Mouse (Mus musculus): Measurements from ENCODE around the gene Gm7980. TPM values are rescaled to one million over a fixed set of nuclear protein-coding genes. Genes with fewer than 3 reads are reported as not detected.
"Not testable (repeated sequence)": the region's sequence is repeated elsewhere in the genome, so short reads cannot be mapped to it uniquely, and the experiment has no call there.

Gm7980 gene
- total RNA-seq (2021) = not detected in 2 replicates
- long read RNA-seq, experiment 1 = 0 reads
- long read RNA-seq, experiment 2 = 0 reads

DNA sequence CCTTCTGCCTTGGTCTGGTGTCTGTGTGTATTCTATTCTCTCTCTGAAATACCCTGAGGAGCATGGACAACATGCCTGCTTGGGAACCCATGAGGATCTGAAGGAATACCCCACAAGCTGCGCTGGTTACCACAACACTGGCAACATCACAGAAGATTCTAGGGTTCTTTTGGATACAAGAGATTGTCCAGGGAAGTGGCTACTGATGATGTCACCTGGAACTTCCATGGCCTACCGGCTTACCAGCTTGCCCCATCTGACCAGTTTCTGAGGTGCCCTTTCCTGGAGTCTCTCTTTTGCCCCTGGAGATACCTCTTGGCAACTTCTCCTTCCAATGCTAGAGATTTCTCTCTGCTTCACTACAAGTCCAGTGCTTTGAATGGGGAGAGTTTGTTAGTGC is at the start of gene Gm7980:
Gene Gm7980, minus strand, starts transcription at position 101 of the 400 bp plus-strand sequence.
- DNase-seq = not testable (repeated sequence)

GRCm38 (mm10) chr14:41943695-41944094 is 36.6 kb upstream of the Gm7980 start, which contains the start of gene 1700024B05Rik:
Gene 1700024B05Rik (plus strand): TSS chr14:41943995.
- DNase-seq = not testable (repeated sequence)

DNA sequence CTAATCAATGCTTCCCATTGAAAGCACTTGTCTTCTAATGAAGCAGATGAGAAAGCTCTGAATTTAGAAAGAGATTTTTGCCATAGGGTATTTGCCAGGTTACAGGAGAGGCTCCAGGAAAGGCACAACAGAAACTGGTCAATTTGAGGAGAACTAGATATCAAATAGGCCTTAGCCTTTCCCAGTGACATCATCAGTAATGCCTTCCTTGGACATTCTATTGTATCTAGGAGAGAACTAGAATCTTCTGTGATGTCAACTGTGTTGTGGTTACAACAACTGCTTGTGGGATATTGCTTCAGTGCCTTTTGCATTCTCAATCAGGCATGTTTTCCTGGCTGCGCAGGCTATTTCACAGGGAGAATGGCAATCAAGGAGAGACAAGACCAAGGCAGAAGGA is 17.6 kb upstream of the Gm7980 start, which contains the start of gene 1700049E17Rik1:
Gene 1700049E17Rik1, plus strand, starts transcription at position 301 of the 400 bp plus-strand sequence.
- DNase-seq = not testable (repeated sequence)

Other genes starting within 250 kb of the Gm7980 start
- not detected in 2 replicates for gene Gm8068, start 205.4 kb downstream of the Gm7980 start, total RNA-seq (2021)
- not detected in 2 replicates for gene Gm7929, start 156.7 kb downstream of the Gm7980 start, total RNA-seq (2021)
- gene Gm47189, start 134.8 kb downstream of the Gm7980 start, total RNA-seq (2021) = not detected in 2 replicates
- not detected in 2 replicates for gene 1700049E17Rik1, start 17.7 kb upstream of the Gm7980 start, total RNA-seq (2021)
- not detected in 2 replicates for gene 1700024B05Rik, start 36.7 kb upstream of the Gm7980 start, total RNA-seq (2021)
- gene Gm6401, start 60.6 kb upstream of the Gm7980 start, total RNA-seq (2021) = not detected in 2 replicates
- gene Gm3543, start 76.0 kb upstream of the Gm7980 start, total RNA-seq (2021) = not detected in 2 replicates
- gene Gm7951, start 210.1 kb upstream of the Gm7980 start, total RNA-seq (2021) = not detected in 2 replicates

Data from adrenal gland, postnatal 14 days (tissue).